1 mouse cellular context compared by ENCODE assay signal in the genomic region with DNA sequence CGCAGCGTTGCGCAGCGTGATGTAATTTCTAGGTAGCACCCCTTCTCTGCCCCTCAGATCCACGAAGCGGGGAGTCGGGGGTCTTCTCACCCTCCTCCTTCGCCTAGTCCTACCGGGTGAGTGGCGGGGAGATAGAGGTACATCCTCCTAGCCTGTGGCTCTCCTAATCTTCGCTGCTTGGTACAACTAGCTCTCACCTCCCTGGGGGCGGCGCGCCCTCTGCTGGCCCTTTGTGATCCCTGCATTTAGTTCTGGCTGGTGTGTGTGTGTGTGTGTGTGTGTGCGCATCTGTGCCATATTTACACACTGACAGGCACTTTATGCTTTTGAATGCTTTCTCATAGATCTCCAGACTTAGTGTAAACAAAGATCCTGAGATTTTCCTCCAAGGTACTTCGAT.
TF ChIP-seq lines count a peak whose summit lies in the region.

No protein-coding gene starts in this region.

TF ChIP-seq in CH12.LX, 34 proteins besides CTCF, POLR2A, EP300 and RAD21 (continued from another document):
- TF ChIP-seq MEF2A (IDR thresholded peaks at IDR 0.05; ENCODE audit: borderline replicate concordance, low read depth, low read length) = 0 out of 2 replicates have a peak, but pooled peaks have one; percentile 27
- TF ChIP-seq BHLHE40 (IDR thresholded peaks at IDR 0.05; ENCODE audit: low read depth, low read length) = no peak
